In the genomic region with DNA sequence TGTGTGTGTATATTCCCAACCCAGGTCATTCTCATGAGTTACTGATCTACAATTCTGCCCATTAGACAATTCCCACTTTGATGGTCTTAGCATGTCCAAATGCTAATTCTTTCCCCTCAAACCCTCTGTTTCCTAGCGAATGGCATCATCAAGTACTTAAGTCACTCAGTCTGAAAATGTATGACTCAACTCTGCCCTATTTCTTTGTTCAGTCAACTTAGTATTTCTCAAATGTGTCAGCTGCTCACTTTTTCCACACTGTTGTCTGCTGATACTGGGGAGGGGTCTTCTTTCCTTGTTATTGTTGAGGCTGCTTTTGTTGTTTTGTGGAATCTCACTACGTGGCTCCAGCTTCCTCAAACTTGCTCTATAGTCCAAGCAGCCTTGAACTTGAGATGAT, we compare ENCODE assay signal across 29 mouse cellular contexts. TPM values are rescaled to one million over a fixed set of nuclear protein-coding genes. Genes with fewer than 3 reads are reported as not detected.
DNase-seq lines count a peak whose midpoint lies in the region; ATAC-seq lines count a peak whose summit lies in the region.
"Had no signal": no experiment of that assay in that cellular context is flagged by ENCODE, and none has a peak within 500 bp of the region (broad histone marks: within the 10 kb centered on the region; RNA-seq: fewer than 3 reads in every experiment).

No protein-coding gene starts in this region.

- peak; percentile 25 for DNase-seq in 3T3-L1 (ENCODE audit: low read depth, low spot score)
- DNase-seq in Muller cell, postnatal 12 days (ENCODE audit: inconsistent ontology term) = peak; percentile 63
- DNase-seq in induced T-regulatory cell, adult 2 months (ENCODE audit: low read depth) = peak; percentile 57
- DNase-seq in cerebellum, adult 9-11 months = no peak
- no peak for DNase-seq in thymus, adult 18-20 months
- DNase-seq in right cerebral cortex, adult 2 months (ENCODE audit: low spot score in 2 of 2) = no peak
- no peak for DNase-seq in lung, postnatal 25 days (ENCODE audit: low spot score)
- DNase-seq: adrenal gland, adult 8-10 months; adrenal gland, postnatal 36 days; cerebellum, adult 18-20 months; cerebellum, adult 9-10 months; cerebellum, postnatal 36 days; embryo, embryonic 11 days; gastrocnemius, postnatal 10 days; gastrocnemius, postnatal 36 days; heart, adult 2 months; heart, postnatal 14 days; heart, postnatal 4 days; kidney, adult 11 months had no signal

- ATAC-seq in CD4-positive, CD25-positive, alpha-beta regulatory T cell, adult 4 months = peak; percentile 34
- ATAC-seq: forebrain, embryonic 15.5 days; hindbrain, postnatal 0 days; intestine, embryonic 15.5 days; Patski had no signal

RNA-seq across cellular contexts. Expression of gene Hormad2, which starts 2.7 kb away (rescaled TPM):
- under 1 TPM; 0.42 to 0.98 TPM for polyA plus RNA-seq in CD4-positive, CD25-positive, alpha-beta regulatory T cell, adult 4 months (2017; shearing (Covaris generic))
- polyA plus RNA-seq: C2C12; embryonic facial prominence, embryonic 13.5 days; erythroblast, embryonic 14.5 days; forebrain, embryonic 12.5 days; forebrain, embryonic 15.5 days; heart, adult 2 months; hindbrain, embryonic 11.5 days; hindbrain, postnatal 0 days; Patski had no signal

Comparison
In these comparisons a context has a peak if more than half of its experiments do, and no peak if none do; other contexts are left out.
1. DNase-seq: peak in 3T3-L1 (single experiment), Muller cell, postnatal 12 days (single experiment) and induced T-regulatory cell, adult 2 months (single experiment); none in cerebellum, adult 9-11 months (single experiment), thymus, adult 18-20 months (0 of 2), right cerebral cortex, adult 2 months (0 of 2) and lung, postnatal 25 days (single experiment).